Mouse (Mus musculus): ENCODE results near the gene Ccl12.

Ccl12 gene

DNA sequence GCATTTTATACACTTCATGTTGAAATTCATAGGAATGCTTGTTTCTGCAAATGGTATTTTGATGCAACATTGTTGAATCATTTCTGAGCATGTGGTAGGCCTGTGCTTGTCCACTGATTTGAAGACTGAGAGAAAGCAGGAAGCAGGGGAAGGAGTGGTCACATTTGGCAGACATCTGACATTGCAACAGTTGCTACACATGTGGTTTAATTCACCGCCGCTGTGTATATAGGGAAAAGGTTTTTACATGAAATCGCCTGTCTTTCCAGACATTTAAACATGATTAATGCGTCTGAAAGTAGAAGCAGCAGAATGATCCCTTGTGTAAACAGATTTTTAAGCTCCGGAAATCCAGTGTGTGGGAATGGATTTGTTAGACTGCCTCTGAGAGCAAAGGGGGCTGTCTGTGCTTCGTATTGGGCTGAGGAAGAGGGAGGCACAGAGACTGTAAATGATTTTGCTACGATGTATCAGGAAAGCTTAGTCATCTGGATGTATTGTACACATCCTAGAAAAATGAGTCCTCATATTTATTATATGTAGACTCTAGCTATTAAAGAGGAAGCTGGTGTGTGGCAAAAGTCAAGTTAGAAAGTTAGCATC, 37.9 kb downstream of the Ccl12 start:
- DNase-seq: no peak
